Mouse (Mus musculus): ENCODE measurements around the gene Smpx. TPM values are rescaled to one million over a fixed set of nuclear protein-coding genes. Genes with fewer than 3 reads are reported as not detected.

Smpx gene
- not detected in 4 replicates for total RNA-seq (2023; ENCODE audit: inconsistent age)

DNA sequence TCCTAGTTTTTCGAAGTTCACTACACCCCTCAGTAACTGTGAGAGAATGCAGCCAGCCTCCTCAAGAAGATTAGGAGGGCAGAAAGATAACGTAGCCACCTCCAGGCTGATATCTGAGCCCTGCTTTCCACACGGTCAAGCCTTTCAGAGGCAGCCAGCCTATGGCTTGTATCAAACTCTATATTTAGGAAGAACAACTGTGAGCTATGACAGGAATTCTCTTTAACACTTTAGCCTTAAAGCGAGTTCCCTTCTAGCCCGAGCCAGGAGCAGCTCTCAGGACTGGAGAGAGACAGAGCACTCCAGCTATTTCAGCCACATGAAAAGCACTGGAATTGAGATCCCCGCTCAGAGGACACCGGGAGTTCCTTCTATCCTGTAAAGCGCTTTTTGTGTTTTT is at the start of gene Smpx:
TSS of gene Smpx (plus strand) at position 49 of the 400 bp plus-strand sequence.

Other genes with a start within 250 kb of the Smpx start
- 53.2 to 64.9 TPM (median 62.3 TPM) in 4 replicates for gene Sms, start 206.6 kb upstream of the Smpx start, total RNA-seq (2023; ENCODE audit: inconsistent age)
- 0.90 to 2.1 TPM (median 1.3 TPM) in 4 replicates for gene Yy2, start 129.9 kb upstream of the Smpx start, total RNA-seq (2023; ENCODE audit: inconsistent age)
- 17.2 to 19.5 TPM (median 18.7 TPM) in 4 replicates for gene Mbtps2, start 100.2 kb upstream of the Smpx start, total RNA-seq (2023; ENCODE audit: inconsistent age)
- not detected in 4 replicates for gene Klhl34, start 119.5 kb downstream of the Smpx start, total RNA-seq (2023; ENCODE audit: inconsistent age)